Mouse (Mus musculus): ENCODE data around the gene Nfe2l3. TPM values are rescaled to one million over a fixed set of nuclear protein-coding genes. Genes with fewer than 3 reads are reported as not detected.
"Not testable (repeated sequence)": the region's sequence is repeated elsewhere in the genome, so short reads cannot be mapped to it uniquely, and the experiment has no call there.

Nfe2l3 gene
- not detected in 2 replicates for total RNA-seq (2014; fragmentation: Nextera tagmentation)
- total RNA-seq (2017) = 0.73 TPM in 1 of 2 replicates, not detected in the other

DNA sequence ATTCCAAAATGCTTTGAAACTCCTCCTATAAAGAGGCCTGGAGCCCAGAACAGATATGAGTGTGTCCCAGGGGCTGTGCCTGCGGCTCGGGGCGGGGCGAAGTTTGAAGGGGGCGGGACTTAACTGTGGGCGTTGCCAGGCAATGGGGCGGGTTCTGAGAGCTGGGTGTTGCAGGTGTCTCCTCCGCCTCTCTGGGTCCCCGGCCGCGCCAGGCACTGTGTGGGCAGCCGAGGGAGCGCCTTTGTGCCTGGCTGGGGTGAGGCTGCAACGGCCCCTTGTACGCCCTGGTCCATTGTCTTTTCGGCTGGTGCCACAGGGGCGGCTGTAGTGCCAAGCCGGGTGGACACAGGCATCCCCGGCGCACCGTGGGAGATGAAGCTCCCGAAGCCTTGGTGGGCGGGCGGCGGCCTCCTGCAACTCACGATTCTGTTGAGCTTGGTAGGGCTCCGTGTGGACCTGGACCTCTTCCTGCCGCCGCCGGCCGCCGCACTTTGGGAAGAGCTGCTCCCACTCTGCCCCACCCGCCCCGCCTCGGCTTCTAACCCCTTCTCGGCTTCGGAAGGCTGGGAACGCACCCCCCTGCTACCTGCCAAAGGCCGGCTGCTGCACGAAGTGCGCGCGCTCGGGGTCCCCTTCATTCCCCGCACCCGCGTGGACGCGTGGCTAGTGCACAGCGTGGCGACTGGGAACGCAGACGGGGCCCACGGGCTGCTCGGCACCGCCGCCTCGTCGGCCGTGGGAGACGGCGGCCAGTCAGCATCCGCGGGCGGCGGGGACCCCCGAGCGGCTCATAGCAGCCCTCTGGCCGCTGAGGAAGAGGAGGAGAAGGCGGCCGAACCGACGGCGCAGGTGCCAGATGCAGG, at the start of gene Nfe2l3:
Gene Nfe2l3 (plus strand): TSS at position 136 of the 863 bp plus-strand sequence.
- peak; percentile 79 for ATAC-seq (replicated peaks; ENCODE audit: poor library complexity, severe bottlenecking)

GRCm38 (mm10) chr6:51383769-51384755, 48.4 kb upstream of the Nfe2l3 start:
- peak; percentile 77 for ATAC-seq (replicated peaks; ENCODE audit: poor library complexity, severe bottlenecking)

DNA sequence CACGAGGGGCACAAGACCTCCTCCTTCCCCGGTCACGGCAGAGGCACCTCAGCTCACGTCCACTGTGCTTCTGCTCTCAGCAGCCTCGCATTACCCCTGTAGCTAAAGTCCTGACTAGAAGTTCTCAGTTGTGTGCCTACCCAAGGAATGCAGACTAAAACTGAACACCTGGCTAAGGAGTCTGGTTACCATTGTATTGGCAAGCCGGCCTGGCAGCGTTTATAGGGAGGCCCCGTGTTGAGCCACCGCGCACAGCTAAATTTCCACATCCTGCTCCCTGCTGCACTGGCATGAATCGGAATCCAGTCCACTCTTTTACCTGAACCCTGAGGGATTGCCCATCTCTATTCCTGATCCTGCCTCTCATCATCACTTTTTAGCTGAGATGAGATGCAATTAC, 42.0 kb upstream of the Nfe2l3 start:
- ATAC-seq (replicated peaks; ENCODE audit: poor library complexity, severe bottlenecking) = no peak

DNA sequence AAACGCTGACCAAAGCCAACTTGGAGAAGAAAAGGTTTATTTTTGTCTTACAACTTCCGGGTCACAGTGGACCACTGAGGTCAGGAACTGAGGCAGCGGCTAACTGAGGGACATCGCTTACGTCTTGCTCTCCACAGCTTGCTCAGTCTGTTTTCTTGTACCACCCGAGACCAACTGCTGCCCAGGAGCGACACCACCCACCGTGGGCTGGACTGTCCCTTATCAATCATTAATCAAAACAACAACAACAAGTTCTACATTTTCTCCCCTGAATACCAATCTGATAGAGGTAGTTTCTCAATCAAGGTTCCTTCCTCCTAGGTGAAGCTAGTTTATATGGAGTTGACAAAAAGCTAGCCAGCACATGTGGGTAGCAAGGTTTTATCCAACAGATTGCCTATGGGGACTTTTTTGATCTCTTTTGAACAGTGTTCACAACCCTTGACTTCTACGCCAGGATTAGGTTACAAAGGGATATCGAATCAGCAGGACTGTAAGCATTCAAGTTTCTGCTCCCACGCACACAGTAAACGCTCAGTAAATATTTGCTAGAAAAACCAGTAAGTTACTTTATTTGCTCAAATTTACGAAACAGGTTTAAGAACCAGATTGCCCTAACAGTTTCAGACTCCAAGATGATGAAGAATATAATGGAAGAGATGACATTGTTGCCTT, 40.5 kb upstream of the Nfe2l3 start:
- ATAC-seq (replicated peaks; ENCODE audit: poor library complexity, severe bottlenecking) = no peak

DNA sequence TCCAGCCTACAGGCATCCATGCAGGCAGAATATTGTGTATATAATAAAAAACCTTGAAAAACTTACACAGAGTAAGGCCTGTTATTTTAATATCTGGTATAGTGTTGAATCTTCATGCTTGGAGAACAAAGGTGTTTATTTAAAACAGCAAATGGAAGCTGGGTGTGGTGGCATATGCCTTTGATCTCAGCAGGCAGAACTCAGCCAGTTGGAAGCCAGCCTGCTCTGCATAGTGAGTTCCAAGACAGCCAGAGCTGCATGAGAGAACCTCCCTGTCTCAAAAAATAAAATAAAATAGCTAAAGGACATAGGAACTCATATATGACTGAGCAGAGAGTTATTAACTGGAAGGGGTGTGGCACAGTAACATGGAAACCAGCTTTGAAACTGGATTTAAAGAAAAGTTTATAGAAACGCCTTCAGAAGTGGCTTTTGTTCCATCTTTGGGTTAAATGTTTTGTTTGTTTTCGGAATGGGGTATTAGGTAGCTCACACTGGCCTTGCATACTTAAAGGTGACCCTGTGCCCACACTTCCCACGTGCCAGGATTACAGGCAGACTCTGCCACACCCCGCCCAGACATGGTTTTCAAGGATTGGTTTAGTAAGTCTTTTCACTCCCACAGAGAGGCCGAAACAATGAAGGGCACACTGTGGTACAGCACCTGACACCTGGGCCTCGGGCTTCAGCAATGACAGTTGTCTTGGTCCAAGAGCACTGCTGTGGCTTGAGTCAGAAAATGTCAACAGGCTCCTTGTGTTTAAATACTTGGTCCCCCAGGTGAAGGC, 38.9 kb upstream of the Nfe2l3 start:
- no peak for ATAC-seq (replicated peaks; ENCODE audit: poor library complexity, severe bottlenecking)

DNA sequence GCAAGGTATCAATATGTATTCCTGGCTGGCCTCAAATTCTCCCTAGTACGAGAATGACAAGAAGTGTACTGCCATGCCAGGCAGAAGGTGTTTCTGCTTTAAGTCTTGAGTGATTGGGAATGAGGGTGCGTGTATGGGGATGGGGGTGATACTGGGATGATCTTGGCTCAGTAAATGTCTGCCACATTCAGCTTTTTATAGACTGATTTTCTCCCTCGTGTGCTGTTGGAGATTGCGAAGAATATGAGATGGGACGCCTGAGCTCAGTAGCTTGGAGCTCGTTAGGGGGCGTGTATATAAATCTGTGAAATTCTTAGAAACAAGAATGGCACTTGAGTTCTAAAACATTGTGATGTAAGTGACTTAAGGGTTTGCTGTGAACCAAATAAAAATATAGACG, 38.1 kb upstream of the Nfe2l3 start:
- ATAC-seq (replicated peaks; ENCODE audit: poor library complexity, severe bottlenecking) = not testable (repeated sequence)

GRCm38 (mm10) chr6:51394963-51395362, 37.5 kb upstream of the Nfe2l3 start:
- not testable (repeated sequence) for ATAC-seq (replicated peaks; ENCODE audit: poor library complexity, severe bottlenecking)

DNA sequence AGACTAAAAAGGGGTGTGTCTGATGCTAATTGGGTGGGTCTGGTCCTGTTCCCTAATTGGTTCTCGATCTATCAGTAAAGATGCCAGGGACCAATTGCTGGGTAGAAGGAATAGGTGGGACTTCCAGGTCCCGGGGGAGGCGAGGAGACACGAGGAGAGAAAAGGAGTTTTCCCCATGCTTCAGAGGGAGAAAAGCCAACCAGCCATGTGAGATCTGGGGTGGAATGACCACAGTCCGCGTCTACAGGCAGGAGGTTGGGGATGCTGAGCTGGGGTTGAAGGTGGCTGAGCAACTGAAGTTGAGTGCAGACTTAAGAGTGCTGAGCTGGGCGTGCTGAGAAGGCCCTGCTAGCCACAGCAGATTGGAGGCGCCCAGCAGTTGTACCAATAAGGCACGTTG, 37.0 kb upstream of the Nfe2l3 start:
- ATAC-seq (replicated peaks; ENCODE audit: poor library complexity, severe bottlenecking) = no peak; the same call in 1 of the 2 replicates

- ATAC-seq (replicated peaks; ENCODE audit: poor library complexity, severe bottlenecking) = no peak; the same call in 1 of the 2 replicates
Measured at GRCm38 (mm10) chr6:51399113-51399518, 33.4 kb upstream of the Nfe2l3 start.

GRCm38 (mm10) chr6:51401294-51401693, 31.2 kb upstream of the Nfe2l3 start:
- ATAC-seq (replicated peaks; ENCODE audit: poor library complexity, severe bottlenecking) = no peak

DNA sequence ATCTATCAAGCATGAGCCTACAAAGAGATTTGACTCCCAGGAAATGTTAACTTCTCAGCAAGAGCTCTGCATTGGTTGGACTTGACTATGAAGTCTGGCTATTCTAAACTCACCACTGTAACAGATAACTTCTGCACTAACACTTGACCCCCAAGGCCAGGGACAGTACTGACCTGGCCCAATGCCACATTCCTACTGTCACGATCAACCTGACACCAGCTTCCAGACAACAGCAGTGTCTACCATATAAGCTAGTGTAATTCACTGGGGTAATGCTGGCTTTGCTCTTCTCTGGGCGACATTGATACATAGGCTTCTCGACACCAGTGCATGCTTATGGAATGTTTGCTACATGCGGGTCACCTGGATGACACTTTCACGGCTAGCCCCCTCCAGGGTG, 28.9 kb upstream of the Nfe2l3 start:
- ATAC-seq (replicated peaks; ENCODE audit: poor library complexity, severe bottlenecking) = no peak

DNA sequence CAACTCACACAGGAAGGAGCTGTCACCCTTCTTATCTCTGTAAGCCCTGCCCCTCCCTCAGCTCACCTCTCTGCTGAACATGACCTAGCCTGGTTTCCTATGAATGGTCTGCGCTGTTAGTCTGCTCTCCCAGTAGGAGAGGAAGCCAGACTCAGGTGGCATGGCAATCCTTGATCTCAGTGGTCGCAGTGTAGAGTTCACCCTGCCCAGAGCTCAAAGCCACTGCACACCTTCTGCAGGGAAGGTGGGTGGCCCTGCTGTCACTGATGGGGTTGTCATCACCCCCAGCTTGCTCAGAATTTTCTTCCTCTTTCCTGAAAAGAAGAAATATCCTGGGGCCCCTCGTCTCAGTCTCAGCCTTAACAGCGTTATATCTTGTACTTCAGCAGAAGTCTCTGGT, 28.0 kb upstream of the Nfe2l3 start:
- no peak for ATAC-seq (replicated peaks; ENCODE audit: poor library complexity, severe bottlenecking)

DNA sequence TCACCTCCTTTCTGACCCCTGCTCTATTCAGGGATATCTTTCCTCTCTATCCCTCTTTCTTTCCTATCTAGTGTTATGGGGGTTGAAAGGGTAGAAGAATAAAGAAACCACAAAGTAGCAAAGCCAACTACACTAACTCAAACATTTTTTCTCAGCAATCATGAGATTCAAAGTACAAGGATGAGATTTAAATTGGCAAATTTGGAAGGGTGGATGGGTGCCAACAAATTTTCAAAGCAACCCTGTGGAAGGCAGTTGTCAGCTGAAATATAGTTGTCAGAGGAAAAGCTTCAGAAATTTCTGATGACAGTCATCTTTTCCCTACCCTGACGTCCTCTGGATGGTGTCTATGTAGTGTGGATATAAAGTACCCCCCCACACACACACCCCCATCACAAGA, 16.0 kb upstream of the Nfe2l3 start:
- no peak for ATAC-seq (replicated peaks; ENCODE audit: poor library complexity, severe bottlenecking)

- no peak for ATAC-seq (replicated peaks; ENCODE audit: poor library complexity, severe bottlenecking)
Measured at GRCm38 (mm10) chr6:51417306-51417936, 15.0 kb upstream of the Nfe2l3 start.

DNA sequence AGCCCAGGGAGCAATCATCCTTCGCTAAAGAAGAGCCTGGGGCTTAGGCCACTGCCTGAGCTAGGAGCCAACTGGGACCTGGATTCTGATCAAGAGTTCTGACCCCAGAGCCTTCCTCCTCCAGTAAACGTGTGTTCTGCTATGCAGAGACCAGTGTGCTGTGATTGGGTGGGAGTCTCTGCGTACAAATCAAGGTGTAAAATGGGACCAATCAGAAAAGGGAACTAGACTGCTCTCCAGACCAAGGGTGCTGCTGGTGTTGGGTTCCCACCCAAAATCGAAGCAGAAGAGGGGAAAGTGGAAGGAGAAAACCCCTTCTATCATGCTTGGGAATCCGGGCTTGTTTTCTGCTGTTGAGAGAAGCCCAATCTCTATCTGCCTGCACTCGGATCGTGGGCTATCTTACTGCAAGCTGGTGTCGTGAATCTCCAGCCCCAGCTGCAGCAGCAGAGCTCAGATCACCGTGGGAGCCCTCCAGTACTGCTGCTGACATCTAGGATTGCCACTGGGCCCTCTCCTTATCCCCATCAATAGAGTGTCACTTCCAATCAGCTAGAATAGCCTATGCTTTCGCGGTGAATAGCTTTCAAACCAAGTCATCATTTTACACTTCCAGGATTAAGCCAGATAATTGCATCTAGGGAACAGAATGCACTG, 8.9 kb upstream of the Nfe2l3 start:
- ATAC-seq (replicated peaks; ENCODE audit: poor library complexity, severe bottlenecking) = no peak

GRCm38 (mm10) chr6:51424537-51424936, 7.9 kb upstream of the Nfe2l3 start:
- no peak for ATAC-seq (replicated peaks; ENCODE audit: poor library complexity, severe bottlenecking)

DNA sequence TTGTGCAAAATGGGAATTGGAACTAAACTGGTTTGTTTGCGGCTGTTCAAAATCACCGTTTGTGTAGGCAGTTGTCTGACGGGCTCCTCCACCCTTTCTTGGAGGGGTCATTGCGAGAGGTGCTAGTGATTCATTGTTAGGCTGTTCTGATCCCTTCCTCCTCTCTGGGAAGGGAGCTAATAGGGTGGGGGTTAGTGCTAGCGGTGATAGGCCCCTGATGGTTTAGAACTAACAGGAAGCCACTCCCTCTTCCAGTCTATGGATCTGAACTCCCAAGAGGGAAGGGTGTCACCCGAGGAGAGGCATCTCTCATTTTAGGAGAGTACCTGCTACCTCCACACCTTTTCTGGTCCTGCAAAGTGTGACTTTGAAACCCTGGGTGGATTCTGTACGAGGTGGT, 1.8 kb downstream of the Nfe2l3 start:
- no peak for ATAC-seq (replicated peaks; ENCODE audit: poor library complexity, severe bottlenecking)

DNA sequence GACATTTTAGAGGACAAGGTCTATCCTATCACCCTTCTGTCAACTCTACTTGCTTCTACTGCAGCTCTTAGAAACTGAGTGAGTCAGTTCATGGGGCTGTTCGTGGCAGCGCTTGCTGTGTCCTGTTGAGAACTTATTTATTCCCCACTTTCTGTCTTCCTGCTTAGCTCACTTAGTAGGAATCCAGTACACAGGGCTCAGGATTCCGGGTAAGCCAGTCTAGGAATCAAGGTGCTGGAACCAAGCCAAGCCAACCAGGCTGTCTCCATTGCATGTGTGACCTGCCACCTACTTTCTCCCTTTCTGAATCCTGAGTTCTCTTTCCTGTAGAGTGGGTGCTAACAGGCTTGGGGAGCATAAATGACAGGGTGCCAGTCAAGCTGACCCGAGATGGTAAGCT, 5.2 kb downstream of the Nfe2l3 start:
- ATAC-seq (replicated peaks; ENCODE audit: poor library complexity, severe bottlenecking) = no peak

Measured in granulocyte monocyte progenitor cell, adult 5-6 weeks (primary cell).